Mouse (Mus musculus) cortical plate, adult 2 months (tissue): Measurements from ENCODE around the gene Alkbh1. TPM values are rescaled to one million over a fixed set of nuclear protein-coding genes. Genes with fewer than 3 reads are reported as not detected.
A peak's percentile ranks its signal among the peaks of the same experiment; 100 is the strongest.

Source experiments
- H3K27ac ChIP-seq: fragments of 200-500 bp; 2 replicates; pipeline ENCODE4 v1.5.1; 2012; ENCODE audit warnings: low read length, control low read depth, inconsistent platforms; ENCODE audit not compliant: insufficient read depth
- H3K4me1 ChIP-seq: fragments of 200-500 bp; 2 replicates; pipeline ENCODE4 v1.6.1; 2011; ENCODE audit warnings: low read length; ENCODE audit not compliant: control insufficient read depth, insufficient read depth
- H3K4me3 ChIP-seq: fragments of 200-500 bp; 2 replicates; pipeline ENCODE4 v1.5.1; 2011; ENCODE audit warnings: mild to moderate bottlenecking, low read length, control low read depth; ENCODE audit not compliant: insufficient read depth
- CTCF ChIP-seq: fragments of 200-500 bp; IDR thresholded peaks from 2 replicates; pipeline ENCODE4 v1.5.1; 2011; ENCODE audit warnings: mild to moderate bottlenecking, control low read depth, low read length; ENCODE audit not compliant: insufficient read depth; ENCODE audit errors: extremely low read depth
- POLR2A ChIP-seq: fragments of 200-500 bp; IDR thresholded peaks from 2 replicates; pipeline ENCODE4 v1.6.1; 2011; ENCODE audit warnings: mild to moderate bottlenecking, low read length, control low read depth; ENCODE audit not compliant: insufficient read depth; ENCODE audit errors: extremely low read depth
- polyA plus RNA-seq: library from polyadenylated mRNA; depleted of rRNA; stranded (reverse); fragments of >200 nt; gene quantifications from 2 replicates; pipeline ENCODE4 v1.2.3, GENCODE M21; 2012

The Alkbh1 gene
- polyA plus RNA-seq, 1 experiment: 17.4 TPM

GRCm38 (mm10) chr12:87444211-87444610 is 394 bp upstream of the Alkbh1 start:
- Histone ChIP-seq H3K27ac (no peak overlapping the region), H3K4me3 (peak overlapping the region; percentile 91), H3K4me1 (peaks cover 1% of the 10 kb centered on the region; the same call in 1 of the 2 replicates)
- TF ChIP-seq POLR2A (no peak), CTCF (no peak)

GRCm38 (mm10) chr12:87443115-87443699 is 610 bp downstream of the Alkbh1 start:
- no peak overlapping the region for H3K27ac ChIP-seq
- no peak for TF ChIP-seq POLR2A
- TF ChIP-seq CTCF: no peak
- peak overlapping the region; percentile 91 for H3K4me3 ChIP-seq
- H3K4me1 ChIP-seq: peaks cover 1% of the 10 kb centered on the region; the same call in 1 of the 2 replicates

- TF ChIP-seq CTCF (no peak), POLR2A (no peak)
- Histone ChIP-seq H3K4me3 (peak overlapping the region; percentile 91), H3K4me1 (peaks cover 1% of the 10 kb centered on the region; the same call in 1 of the 2 replicates), H3K27ac (no peak overlapping the region)
Observed at GRCm38 (mm10) chr12:87442177-87443114, 1.4 kb downstream of the Alkbh1 start.

GRCm38 (mm10) chr12:87428885-87429284 is 14.9 kb downstream of the Alkbh1 start:
- Histone ChIP-seq H3K4me1 (no peaks in the 10 kb centered on the region), H3K4me3 (no peak overlapping the region), H3K27ac (no peak overlapping the region)
- TF ChIP-seq CTCF (no peak), POLR2A (no peak)

- TF ChIP-seq POLR2A: no peak
- TF ChIP-seq CTCF: no peak
- H3K4me3 ChIP-seq: no peak overlapping the region
- no peaks in the 10 kb centered on the region for H3K4me1 ChIP-seq
- no peak overlapping the region for H3K27ac ChIP-seq
Observed at GRCm38 (mm10) chr12:87428295-87428694, 15.5 kb downstream of the Alkbh1 start.

- Histone ChIP-seq H3K27ac (no peak overlapping the region), H3K4me1 (no peaks in the 10 kb centered on the region), H3K4me3 (no peak overlapping the region)
- TF ChIP-seq POLR2A (no peak), CTCF (no peak)
Observed at GRCm38 (mm10) chr12:87426354-87427031, 17.3 kb downstream of the Alkbh1 start.

GRCm38 (mm10) chr12:87424516-87424915 is 19.3 kb downstream of the Alkbh1 start:
- no peaks in the 10 kb centered on the region for H3K4me1 ChIP-seq
- TF ChIP-seq POLR2A (no peak), CTCF (no peak)
- no peak overlapping the region for H3K4me3 ChIP-seq
- H3K27ac ChIP-seq: no peak overlapping the region

- Histone ChIP-seq H3K4me1 (no peaks in the 10 kb centered on the region), H3K27ac (no peak overlapping the region), H3K4me3 (no peak overlapping the region)
- TF ChIP-seq POLR2A: no peak
Observed at GRCm38 (mm10) chr12:87423700-87424099, 20.1 kb downstream of the Alkbh1 start.

- H3K27ac ChIP-seq: no peak overlapping the region
- TF ChIP-seq CTCF: no peak
- TF ChIP-seq POLR2A: no peak
- no peaks in the 10 kb centered on the region for H3K4me1 ChIP-seq
- H3K4me3 ChIP-seq: no peak overlapping the region
Observed at GRCm38 (mm10) chr12:87421708-87422507, 21.9 kb downstream of the Alkbh1 start.
